Mouse (Mus musculus) small intestine, adult 2 months (tissue): Measurements from ENCODE around the gene Mgat3.

Experiments
- CTCF ChIP-seq: fragments of 200-500 bp; IDR thresholded peaks from 2 replicates; pipeline ENCODE4 v1.5.1; 2012; ENCODE audit warnings: low read depth, mild to moderate bottlenecking, control low read depth, inconsistent platforms, low read length, moderate library complexity, mixed read lengths; ENCODE audit not compliant: insufficient replicate concordance, insufficient read length; ENCODE audit errors: extremely low read depth
- POLR2A ChIP-seq: fragments of 200-500 bp; IDR thresholded peaks from 2 replicates; pipeline ENCODE4 v1.6.1; 2012; ENCODE audit warnings: low read depth, mild to moderate bottlenecking, control low read depth, inconsistent platforms, low read length, moderate library complexity

DNA sequence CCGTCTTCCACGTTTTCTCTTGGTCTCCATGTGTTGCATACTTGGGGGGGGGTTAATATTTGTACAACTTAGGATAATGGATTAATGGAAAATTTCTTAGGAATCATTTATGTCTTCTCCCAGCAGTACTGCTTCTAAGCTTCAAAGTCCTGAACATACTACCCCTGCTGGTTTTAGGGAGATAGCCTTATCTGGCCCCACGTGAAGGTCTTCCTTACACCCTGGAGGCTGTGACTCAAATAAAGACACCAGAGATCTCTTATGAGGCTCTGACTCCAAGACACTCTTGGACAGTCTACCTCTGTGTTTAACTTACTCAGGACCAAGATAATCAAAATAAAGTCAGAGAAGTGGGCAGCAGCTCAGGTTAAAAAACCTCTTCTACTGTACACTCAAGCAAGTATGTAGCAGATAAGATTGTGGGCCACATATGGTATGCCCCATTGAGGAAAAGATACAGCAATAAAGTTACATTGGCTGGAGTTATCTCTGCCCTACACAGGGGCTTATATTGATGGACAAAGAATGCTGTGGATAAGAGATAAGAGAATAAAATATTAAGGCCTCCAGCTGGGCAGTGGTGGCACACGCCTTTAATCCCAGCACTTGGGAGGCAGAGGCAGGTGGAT is 8.7 kb downstream of the Mgat3 start:
- no peak for TF ChIP-seq CTCF
- TF ChIP-seq POLR2A, result no peak
